Mouse (Mus musculus) small intestine, adult 2 months (tissue): ENCODE data around the gene Wnt2.

Experiments
- CTCF ChIP-seq: fragments of 200-500 bp; IDR thresholded peaks from 2 replicates; pipeline ENCODE4 v1.5.1; 2012; ENCODE audit warnings: low read depth, mild to moderate bottlenecking, control low read depth, inconsistent platforms, low read length, moderate library complexity, mixed read lengths; ENCODE audit not compliant: insufficient replicate concordance, insufficient read length; ENCODE audit errors: extremely low read depth
- POLR2A ChIP-seq: fragments of 200-500 bp; IDR thresholded peaks from 2 replicates; pipeline ENCODE4 v1.6.1; 2012; ENCODE audit warnings: low read depth, mild to moderate bottlenecking, control low read depth, inconsistent platforms, low read length, moderate library complexity

GRCm38 (mm10) chr6:18043172-18043571 is 12.8 kb upstream of the Wnt2 start:
- no peak for TF ChIP-seq CTCF
- TF ChIP-seq POLR2A: no peak
